In genomic region chr14:60636608-60636980, GRCm38 (mm10) we compare ENCODE assay signal across 10 mouse cellular contexts. TPM values are rescaled to one million over a fixed set of nuclear protein-coding genes. Genes with fewer than 3 reads are reported as not detected.
DNase-seq lines count a peak whose midpoint lies in the region; ATAC-seq and TF ChIP-seq lines count a peak whose summit lies in the region.
"Had no signal": no experiment of that assay in that cellular context is flagged by ENCODE, and none has a peak within 500 bp of the region (broad histone marks: within the 10 kb centered on the region; RNA-seq: fewer than 3 reads in every experiment).

No protein-coding gene starts in this region.

- H3K9ac ChIP-seq in kidney, embryonic 14.5 days (ENCODE audit: low read depth, low read length), result no peak overlapping the region
- peak overlapping the region; percentile 90 for H3K9ac ChIP-seq in forebrain, embryonic 13.5 days
- H3K9ac ChIP-seq in midbrain, postnatal 0 days (replicated peaks; ENCODE audit: low read length, poor library complexity, severe bottlenecking), result no peak overlapping the region

- TF ChIP-seq CTCF in midbrain, postnatal 0 days (IDR thresholded peaks at IDR 0.05), result no peak

- no peak overlapping the region for H3K27ac ChIP-seq in kidney, embryonic 14.5 days (ENCODE audit: low read depth, low read length)
- 0 out of 2 replicates have a peak overlapping the region, but pooled peaks have one; percentile 58 for H3K27ac ChIP-seq in forebrain, embryonic 13.5 days
- no peak overlapping the region for H3K27ac ChIP-seq in midbrain, postnatal 0 days (ENCODE audit: low read depth, low read length)

- H3K4me2 ChIP-seq in kidney, embryonic 14.5 days (replicated peaks; ENCODE audit: low read depth, low read length), result peak overlapping the region; percentile 87
- H3K4me2 ChIP-seq in forebrain, embryonic 13.5 days, result peak overlapping the region; percentile 92
- H3K4me2 ChIP-seq in midbrain, postnatal 0 days (ENCODE audit: low read depth, low read length, poor library complexity, severe bottlenecking), result peak overlapping the region; percentile 24; the same call in 1 of the 2 replicates

- H3K4me1 ChIP-seq in kidney, embryonic 14.5 days (ENCODE audit: control insufficient read depth, insufficient read depth, low read length), result peaks cover 20% of the 10 kb centered on the region
- H3K4me1 ChIP-seq in forebrain, embryonic 13.5 days, result peaks cover 69% of the 10 kb centered on the region
- H3K4me1 ChIP-seq in midbrain, postnatal 0 days (ENCODE audit: insufficient read depth, low read length), result peaks cover 12% of the 10 kb centered on the region; the same call in 1 of the 2 replicates

- peak overlapping the region; percentile 63; the same call in 1 of the 2 replicates for H3K4me3 ChIP-seq in kidney, embryonic 14.5 days (ENCODE audit: low read length)
- H3K4me3 ChIP-seq in forebrain, embryonic 13.5 days, result peak overlapping the region; percentile 83
- no peak overlapping the region for H3K4me3 ChIP-seq in midbrain, postnatal 0 days (ENCODE audit: low read depth, low read length)

- no peak for DNase-seq in kidney, postnatal 4 days
- DNase-seq in kidney, postnatal 25 days, result peak; percentile 27 to 39
- DNase-seq in midbrain, postnatal 0 days (ENCODE audit: low spot score), result no peak
- no peak for DNase-seq in thymus, adult 18-20 months
- DNase-seq in cerebellum, adult 9-11 months, result no peak
- no peak for DNase-seq in layer of hippocampus, adult 11-12 months (ENCODE audit: low spot score)
- DNase-seq: adrenal gland, adult 2 months; right cerebral cortex, postnatal 25 days had no signal

- 0 out of 2 replicates have a peak, but pooled peaks cover 2% of the 10 kb centered on the region for H3K36me3 ChIP-seq in kidney, embryonic 14.5 days (ENCODE audit: control insufficient read depth, insufficient read depth, low read length)
- peaks cover 6% of the 10 kb centered on the region for H3K36me3 ChIP-seq in forebrain, embryonic 13.5 days (ENCODE audit: poor library complexity, severe bottlenecking)
- H3K36me3 ChIP-seq in midbrain, postnatal 0 days (ENCODE audit: insufficient read depth, low read length), result no peaks in the 10 kb centered on the region

- no peaks in the 10 kb centered on the region for H3K9me3 ChIP-seq in kidney, embryonic 14.5 days (ENCODE audit: control insufficient read depth, low read length)
- no peaks in the 10 kb centered on the region for H3K9me3 ChIP-seq in forebrain, embryonic 13.5 days (replicated peaks)
- no peaks in the 10 kb centered on the region for H3K9me3 ChIP-seq in midbrain, postnatal 0 days (ENCODE audit: low read length)

- ATAC-seq in kidney, embryonic 14.5 days (ENCODE audit: low FRiP score, low TSS enrichment), result no peak
- ATAC-seq in forebrain, embryonic 13.5 days, result no peak
- ATAC-seq in midbrain, postnatal 0 days (ENCODE audit: low FRiP score), result no peak

- H3K27me3 ChIP-seq in kidney, embryonic 14.5 days (ENCODE audit: control insufficient read depth, insufficient read depth, low read length), result no peaks in the 10 kb centered on the region; the same call in none of the 2 replicates
- H3K27me3 ChIP-seq in forebrain, embryonic 13.5 days, result no peaks in the 10 kb centered on the region
- no peaks in the 10 kb centered on the region for H3K27me3 ChIP-seq in midbrain, postnatal 0 days (ENCODE audit: insufficient read depth, low read length)

- 13% methylated on average over 2 of the region's 2 CpGs for WGBS in kidney, embryonic 14.5 days
- 12% methylated on average over 2 of the region's 2 CpGs for WGBS in forebrain, embryonic 13.5 days
- WGBS in midbrain, postnatal 0 days, result 36% methylated on average over 2 of the region's 2 CpGs

RNA-seq across cellular contexts. Expression of gene Spata13, which starts 2.8 kb away (rescaled TPM):
- 54.1 and 65.7 TPM in 2 replicates for polyA plus RNA-seq in kidney, embryonic 14.5 days (2014; fragmentation: Nextera tagmentation; extraction: Ambion mirVana)
- polyA plus RNA-seq in forebrain, embryonic 13.5 days (2015; fragmentation: Nextera tagmentation; extraction: Ambion mirVana), result 81.7 and 83.0 TPM in 2 replicates
- total RNA-seq in midbrain, postnatal 0 days (2014; rRNA removed), result 28.0 and 33.0 TPM in 2 replicates
- polyA plus RNA-seq in midbrain, postnatal 0 days (2015; fragmentation: Nextera tagmentation; extraction: Ambion mirVana), result 9.0 and 12.4 TPM in 2 replicates

Comparison
In these comparisons a context has a peak if more than half of its experiments do, and no peak if none do; other contexts are left out.
1. DNase-seq: peak in kidney, postnatal 25 days (2 of 2); none in kidney, postnatal 4 days (0 of 2), midbrain, postnatal 0 days (single experiment), thymus, adult 18-20 months (0 of 2), cerebellum, adult 9-11 months (single experiment) and layer of hippocampus, adult 11-12 months (single experiment).
2. H3K4me2 ChIP-seq: peak in every context shown above with its lines; median percentile 92 in forebrain, embryonic 13.5 days; 87 in kidney, embryonic 14.5 days; 24 in midbrain, postnatal 0 days.